In genomic region chr9:114531276-114531675, GRCm38 (mm10) we compare ENCODE assay signal across 20 mouse cellular contexts. TPM values are rescaled to one million over a fixed set of nuclear protein-coding genes. Genes with fewer than 3 reads are reported as not detected.
A peak's percentile ranks its signal among the peaks of the same experiment; 100 is the strongest.
DNase-seq lines count a peak whose midpoint lies in the region; ATAC-seq and TF ChIP-seq lines count a peak whose summit lies in the region.
"Had no signal": no experiment of that assay in that cellular context is flagged by ENCODE, and none has a peak within 500 bp of the region (broad histone marks: within the 10 kb centered on the region; RNA-seq: fewer than 3 reads in every experiment).

No protein-coding gene starts in this region.

- no peak overlapping the region for H3K9ac ChIP-seq in neural tube, embryonic 11.5 days (ENCODE audit: low read length)
- H3K9ac ChIP-seq in neural tube, embryonic 15.5 days (replicated peaks), result no peak overlapping the region
- H3K9ac ChIP-seq in embryonic facial prominence, embryonic 12.5 days, result no peak overlapping the region
- H3K9ac ChIP-seq in kidney, postnatal 0 days (ENCODE audit: low read depth, low read length), result no peak overlapping the region
- H3K9ac ChIP-seq: forebrain, embryonic 13.5 days; lung, embryonic 14.5 days; midbrain, embryonic 15.5 days had no signal

- no peaks in the 10 kb centered on the region for H3K36me3 ChIP-seq in neural tube, embryonic 11.5 days (ENCODE audit: control insufficient read depth, insufficient read depth, low read length)
- H3K36me3 ChIP-seq in neural tube, embryonic 15.5 days, result no peaks in the 10 kb centered on the region
- H3K36me3 ChIP-seq in embryonic facial prominence, embryonic 12.5 days, result no peaks in the 10 kb centered on the region
- no peaks in the 10 kb centered on the region for H3K36me3 ChIP-seq in kidney, postnatal 0 days (ENCODE audit: insufficient read depth, low read length)
- H3K36me3 ChIP-seq: midbrain, embryonic 15.5 days had no signal

- ATAC-seq in neural tube, embryonic 11.5 days (ENCODE audit: insufficient read depth, low FRiP score, low TSS enrichment), result no peak
- ATAC-seq in neural tube, embryonic 15.5 days (ENCODE audit: low FRiP score), result no peak
- no peak for ATAC-seq in embryonic facial prominence, embryonic 12.5 days (ENCODE audit: insufficient number of reproducible peaks, insufficient read depth, low FRiP score, low TSS enrichment)
- ATAC-seq in kidney, postnatal 0 days (replicated peaks; ENCODE audit: low FRiP score, low read depth), result no peak
- no peak for ATAC-seq in megakaryocyte, adult 5-6 weeks (ENCODE audit: poor library complexity, severe bottlenecking)
- ATAC-seq: CD4-positive, CD25-positive, alpha-beta regulatory T cell, adult 4 months; forebrain, embryonic 13.5 days; midbrain, embryonic 15.5 days had no signal

- TF ChIP-seq CTCF in kidney, postnatal 0 days (IDR thresholded peaks at IDR 0.05; ENCODE audit: low read depth), result no peak

- H3K4me2 ChIP-seq in neural tube, embryonic 11.5 days (ENCODE audit: low read depth), result no peak overlapping the region
- no peak overlapping the region for H3K4me2 ChIP-seq in neural tube, embryonic 15.5 days
- H3K4me2 ChIP-seq in embryonic facial prominence, embryonic 12.5 days (replicated peaks), result peak overlapping the region; percentile 17; the same call in 1 of the 2 replicates
- peak overlapping the region; percentile 21 for H3K4me2 ChIP-seq in kidney, postnatal 0 days (ENCODE audit: low read length)
- H3K4me2 ChIP-seq: forebrain, embryonic 13.5 days; lung, embryonic 14.5 days; midbrain, embryonic 15.5 days had no signal

- no peak overlapping the region for H3K27ac ChIP-seq in neural tube, embryonic 11.5 days (ENCODE audit: low read depth, low read length)
- H3K27ac ChIP-seq in neural tube, embryonic 15.5 days (replicated peaks), result no peak overlapping the region
- no peak overlapping the region for H3K27ac ChIP-seq in embryonic facial prominence, embryonic 12.5 days
- H3K27ac ChIP-seq in kidney, postnatal 0 days, result no peak overlapping the region
- H3K27ac ChIP-seq: forebrain, embryonic 13.5 days; midbrain, embryonic 15.5 days had no signal

- H3K4me3 ChIP-seq in neural tube, embryonic 11.5 days (ENCODE audit: low read depth, low read length), result no peak overlapping the region
- H3K4me3 ChIP-seq in neural tube, embryonic 15.5 days (replicated peaks), result no peak overlapping the region
- H3K4me3 ChIP-seq in embryonic facial prominence, embryonic 12.5 days, result no peak overlapping the region
- H3K4me3 ChIP-seq in kidney, postnatal 0 days (replicated peaks; ENCODE audit: low read depth, low read length), result no peak overlapping the region
- H3K4me3 ChIP-seq: forebrain, embryonic 13.5 days; midbrain, embryonic 15.5 days had no signal

- no peaks in the 10 kb centered on the region for H3K9me3 ChIP-seq in neural tube, embryonic 11.5 days (ENCODE audit: control insufficient read depth, low read length)
- no peaks in the 10 kb centered on the region for H3K9me3 ChIP-seq in neural tube, embryonic 15.5 days (replicated peaks)
- no peaks in the 10 kb centered on the region for H3K9me3 ChIP-seq in embryonic facial prominence, embryonic 12.5 days
- no peaks in the 10 kb centered on the region for H3K9me3 ChIP-seq in kidney, postnatal 0 days (replicated peaks; ENCODE audit: low read length)
- H3K9me3 ChIP-seq: forebrain, embryonic 13.5 days; midbrain, embryonic 15.5 days had no signal

- peak; percentile 34 for DNase-seq in neural tube, embryonic 11.5 days (ENCODE audit: low spot score)
- peak; percentile 53 for DNase-seq in kidney, postnatal 0 days (ENCODE audit: low spot score)
- DNase-seq in retina, embryonic 14.5 days (ENCODE audit: low spot score), result peak; percentile 43
- no peak for DNase-seq in ovary, adult 18-20 months (ENCODE audit: low spot score)
- DNase-seq in c-Kit-positive CD71-positive TER-119-positive erythroid progenitor cells, embryonic 14.5 days (ENCODE audit: low spot score), result no peak
- DNase-seq: adrenal gland, postnatal 36 days; cerebellum, postnatal 14 days; heart, adult 11 months; liver; lung, embryonic 14.5 days; right cerebral cortex, adult 18-20 months; thymus, postnatal 4 days had no signal

- H3K27me3 ChIP-seq in neural tube, embryonic 11.5 days (ENCODE audit: control insufficient read depth, insufficient read depth, low read length), result no peaks in the 10 kb centered on the region
- H3K27me3 ChIP-seq in neural tube, embryonic 15.5 days (replicated peaks), result 0 out of 2 replicates have a peak, but pooled peaks cover 3% of the 10 kb centered on the region
- H3K27me3 ChIP-seq in embryonic facial prominence, embryonic 12.5 days, result no peaks in the 10 kb centered on the region
- H3K27me3 ChIP-seq in kidney, postnatal 0 days (ENCODE audit: insufficient read depth, low read length), result no peaks in the 10 kb centered on the region
- H3K27me3 ChIP-seq: midbrain, embryonic 15.5 days had no signal

- peaks cover 29% of the 10 kb centered on the region for H3K4me1 ChIP-seq in neural tube, embryonic 11.5 days (ENCODE audit: control insufficient read depth, insufficient read depth, low read length)
- H3K4me1 ChIP-seq in neural tube, embryonic 15.5 days, result peaks cover 20% of the 10 kb centered on the region
- peaks cover 35% of the 10 kb centered on the region for H3K4me1 ChIP-seq in embryonic facial prominence, embryonic 12.5 days
- H3K4me1 ChIP-seq in kidney, postnatal 0 days (replicated peaks; ENCODE audit: insufficient read depth, low read length), result peaks cover 26% of the 10 kb centered on the region

- WGBS in neural tube, embryonic 11.5 days, result 17% methylated on average over 11 of the region's 11 CpGs
- WGBS in neural tube, embryonic 15.5 days, result 25% methylated on average over 11 of the region's 11 CpGs
- 14% methylated on average over 11 of the region's 11 CpGs for WGBS in embryonic facial prominence, embryonic 12.5 days
- 8% methylated on average over 11 of the region's 11 CpGs for WGBS in kidney, postnatal 0 days

RNA-seq across cellular contexts. Expression of gene C130032M10Rik, which starts 15.8 kb away (rescaled TPM):
- polyA plus RNA-seq in neural tube, embryonic 11.5 days (2014; fragmentation: Nextera tagmentation; extraction: Ambion mirVana), result not detected in 2 replicates
- not detected in 2 replicates for polyA plus RNA-seq in neural tube, embryonic 15.5 days (2015; fragmentation: Nextera tagmentation; extraction: Ambion mirVana)
- polyA plus RNA-seq in embryonic facial prominence, embryonic 12.5 days (2016; fragmentation: Nextera tagmentation; extraction: Ambion mirVana), result 0.43 and 0.60 TPM in 2 replicates
- polyA plus RNA-seq in kidney, postnatal 0 days (2015; fragmentation: Nextera tagmentation; extraction: Ambion mirVana), result 0.16 TPM in 1 of 2 replicates, not detected in the other
- not detected in 2 replicates for total RNA-seq in megakaryocyte, adult 5-6 weeks (2015)
- not detected in 2 replicates for total RNA-seq in megakaryocyte, adult 5-6 weeks (2017)
- total RNA-seq: adrenal gland, postnatal 36 days had no signal
- polyA plus RNA-seq: CD4-positive, CD25-positive, alpha-beta regulatory T cell, adult 4 months; forebrain, embryonic 13.5 days; lung, embryonic 14.5 days; midbrain, embryonic 15.5 days; neural tube, embryonic 14.5 days; testis, adult 2 months had no signal

RNA-seq across cellular contexts. Expression of gene Ccr4, which starts 26.6 kb away (rescaled TPM):
- polyA plus RNA-seq in neural tube, embryonic 11.5 days (2014; fragmentation: Nextera tagmentation; extraction: Ambion mirVana), result 0.08 TPM in 1 of 2 replicates, not detected in the other
- 0.84 TPM in 1 of 2 replicates, not detected in the other for polyA plus RNA-seq in neural tube, embryonic 15.5 days (2015; fragmentation: Nextera tagmentation; extraction: Ambion mirVana)
- polyA plus RNA-seq in embryonic facial prominence, embryonic 12.5 days (2016; fragmentation: Nextera tagmentation; extraction: Ambion mirVana), result not detected in 2 replicates
- polyA plus RNA-seq in kidney, postnatal 0 days (2015; fragmentation: Nextera tagmentation; extraction: Ambion mirVana), result 0.19 and 0.84 TPM in 2 replicates
- total RNA-seq in megakaryocyte, adult 5-6 weeks (2015), result 0.18 TPM in 1 of 2 replicates, not detected in the other
- 0.07 TPM in 1 of 2 replicates, not detected in the other for total RNA-seq in megakaryocyte, adult 5-6 weeks (2017)
- total RNA-seq: adrenal gland, postnatal 36 days had no signal
- polyA plus RNA-seq: forebrain, embryonic 13.5 days; lung, embryonic 14.5 days; midbrain, embryonic 15.5 days; neural tube, embryonic 14.5 days had no signal

RNA-seq across cellular contexts. Expression of gene Trim71, which starts 32.9 kb away (rescaled TPM):
- polyA plus RNA-seq in neural tube, embryonic 11.5 days (2014; fragmentation: Nextera tagmentation; extraction: Ambion mirVana), result 2.1 and 2.2 TPM in 2 replicates
- polyA plus RNA-seq in neural tube, embryonic 15.5 days (2015; fragmentation: Nextera tagmentation; extraction: Ambion mirVana), result 0.35 and 0.54 TPM in 2 replicates
- 0.95 and 1.1 TPM in 2 replicates for polyA plus RNA-seq in embryonic facial prominence, embryonic 12.5 days (2016; fragmentation: Nextera tagmentation; extraction: Ambion mirVana)
- 0.43 and 0.46 TPM in 2 replicates for polyA plus RNA-seq in kidney, postnatal 0 days (2015; fragmentation: Nextera tagmentation; extraction: Ambion mirVana)
- not detected in 2 replicates for total RNA-seq in megakaryocyte, adult 5-6 weeks (2015)
- total RNA-seq in megakaryocyte, adult 5-6 weeks (2017), result not detected in 2 replicates
- polyA plus RNA-seq: CD4-positive, CD25-positive, alpha-beta regulatory T cell, adult 4 months had no signal

Comparison
In these comparisons a context has a peak if more than half of its experiments do, and no peak if none do; other contexts are left out.
1. DNase-seq: peak in neural tube, embryonic 11.5 days (single experiment), kidney, postnatal 0 days (single experiment) and retina, embryonic 14.5 days (single experiment); none in ovary, adult 18-20 months (single experiment) and c-Kit-positive CD71-positive TER-119-positive erythroid progenitor cells, embryonic 14.5 days (single experiment).
2. H3K4me2 ChIP-seq: peak in embryonic facial prominence, embryonic 12.5 days (single experiment) and kidney, postnatal 0 days (single experiment); none in neural tube, embryonic 11.5 days (single experiment) and neural tube, embryonic 15.5 days (single experiment).